Comparison of ENCODE assay signal across 14 mouse cellular contexts in genomic region chr12:56902774-56903456, GRCm38 (mm10).
"Had no signal": no experiment of that assay in that cellular context is flagged by ENCODE, and none has a peak within 500 bp of the region (broad histone marks: within the 10 kb centered on the region; RNA-seq: fewer than 3 reads in every experiment).

No protein-coding gene starts in this region.

- H3K9me3 ChIP-seq: hindbrain, embryonic 15.5 days; limb, embryonic 15.5 days; liver, embryonic 12.5 days; midbrain, embryonic 10.5 days; neural tube, embryonic 12.5 days had no signal

- DNase-seq: kidney, adult 11 months; kidney, adult 9 months; kidney, postnatal 4 days; lung, embryonic 14.5 days; midbrain, embryonic 14.5 days; right cerebral cortex, postnatal 14 days; thymus, postnatal 36 days had no signal

- H3K4me2 ChIP-seq: hindbrain, embryonic 15.5 days; limb, embryonic 15.5 days; liver, embryonic 12.5 days; lung, embryonic 14.5 days; neural tube, embryonic 12.5 days had no signal

- H3K27me3 ChIP-seq: hindbrain, embryonic 15.5 days; liver, embryonic 12.5 days; neural tube, embryonic 12.5 days had no signal

- H3K36me3 ChIP-seq: hindbrain, embryonic 15.5 days; limb, embryonic 15.5 days; liver, embryonic 12.5 days; midbrain, embryonic 10.5 days; neural tube, embryonic 12.5 days had no signal

- ATAC-seq: liver, embryonic 12.5 days had no signal

- H3K27ac ChIP-seq: hindbrain, embryonic 15.5 days; kidney, postnatal 0 days; left cerebral cortex, adult 2 months; limb, embryonic 15.5 days; liver, embryonic 12.5 days; midbrain, embryonic 10.5 days; neural tube, embryonic 12.5 days had no signal

- H3K9ac ChIP-seq: hindbrain, embryonic 15.5 days; limb, embryonic 15.5 days; liver, embryonic 12.5 days; lung, embryonic 14.5 days; neural tube, embryonic 12.5 days had no signal

- H3K4me1 ChIP-seq: hindbrain, embryonic 15.5 days; liver, embryonic 12.5 days had no signal

- H3K4me3 ChIP-seq: hindbrain, embryonic 15.5 days; left cerebral cortex, adult 2 months; limb, embryonic 15.5 days; liver, embryonic 12.5 days; midbrain, embryonic 10.5 days; neural tube, embryonic 12.5 days had no signal
